Mouse (Mus musculus): ENCODE measurements around the gene Hcar2. TPM values are rescaled to one million over a fixed set of nuclear protein-coding genes. Genes with fewer than 3 reads are reported as not detected.

The Hcar2 gene
- polyA plus RNA-seq, 1 experiment from 2014 or later, result 0.57 TPM

- H3K4me3 ChIP-seq (ENCODE audit: inconsistent target), result no peak overlapping the region
- H3K79me2 ChIP-seq (ENCODE audit: inconsistent target), result no peaks in the 10 kb centered on the region
- 39% methylated on average over 3 of the region's 3 CpGs for whole genome bisulfite sequencing (ENCODE audit: missing documents)
- no peak overlapping the region for H3K27ac ChIP-seq
- H3K36me3 ChIP-seq (ENCODE audit: inconsistent target), result no peaks in the 10 kb centered on the region
Measured at GRCm38 (mm10) chr5:123842935-123843282, 22.4 kb downstream of the Hcar2 start.

- WGBS (ENCODE audit: missing documents), result 84% methylated on average over 11 of the region's 11 CpGs
- Histone ChIP-seq H3K36me3 (ENCODE audit: inconsistent target) (no peaks in the 10 kb centered on the region), H3K79me2 (ENCODE audit: inconsistent target) (no peaks in the 10 kb centered on the region), H3K27ac (no peak overlapping the region), H3K4me3 (ENCODE audit: inconsistent target) (no peak overlapping the region)
Measured at GRCm38 (mm10) chr5:123842221-123842934, 22.9 kb downstream of the Hcar2 start.

DNA sequence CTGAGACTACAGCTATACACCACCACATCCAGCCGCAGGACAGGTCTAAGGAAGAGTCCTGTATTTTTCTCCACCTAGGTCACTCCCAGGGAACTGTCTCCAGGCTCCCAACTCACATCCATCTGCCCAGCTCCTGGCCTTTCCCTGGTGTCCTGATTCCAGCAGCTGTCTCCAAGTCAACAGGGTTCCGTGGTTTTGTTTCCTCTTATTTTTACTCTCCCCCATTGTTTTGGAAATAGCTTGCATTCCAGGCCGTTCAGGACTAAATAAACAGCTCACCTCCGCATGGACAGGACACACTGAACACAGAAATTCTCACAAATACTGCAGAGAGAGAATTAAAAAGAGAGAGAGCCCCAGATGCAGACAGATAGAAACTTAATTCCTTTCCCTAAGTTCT is 27.9 kb downstream of the Hcar2 start:
- Histone ChIP-seq H3K36me3 (ENCODE audit: inconsistent target) (no peaks in the 10 kb centered on the region), H3K27ac (no peak overlapping the region), H3K4me3 (ENCODE audit: inconsistent target) (no peak overlapping the region), H3K79me2 (ENCODE audit: inconsistent target) (no peaks in the 10 kb centered on the region)
- 78% methylated on average over 4 of the region's 4 CpGs for WGBS (ENCODE audit: missing documents)

DNA sequence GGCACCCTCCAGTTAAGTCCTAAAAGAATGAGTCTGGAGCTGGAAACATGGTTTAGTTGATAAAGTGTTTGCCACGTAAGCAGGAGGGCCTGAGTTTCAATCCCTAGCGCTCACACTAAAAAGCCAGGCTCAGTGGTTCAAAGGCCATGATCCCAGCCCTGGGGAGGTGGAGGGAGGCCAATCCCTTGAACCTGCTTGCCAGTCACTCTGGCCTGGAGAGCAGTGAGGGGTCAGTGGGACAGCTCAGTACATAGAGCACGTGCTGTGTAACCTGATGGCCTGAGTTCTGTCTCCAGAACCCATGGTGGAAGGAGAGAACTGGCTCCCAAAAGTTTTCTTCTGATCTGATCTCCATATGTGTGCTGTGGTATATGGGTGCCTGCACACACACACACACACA is 30.5 kb downstream of the Hcar2 start:
- Histone ChIP-seq H3K27ac (no peak overlapping the region), H3K4me3 (ENCODE audit: inconsistent target) (no peak overlapping the region), H3K79me2 (ENCODE audit: inconsistent target) (no peaks in the 10 kb centered on the region), H3K36me3 (ENCODE audit: inconsistent target) (no peaks in the 10 kb centered on the region)
- WGBS (ENCODE audit: missing documents), result 94% methylated on average over 3 of the region's 3 CpGs

- 2% methylated on average over 6 of the region's 7 CpGs for WGBS (ENCODE audit: missing documents)
- Histone ChIP-seq H3K36me3 (ENCODE audit: inconsistent target) (no peaks in the 10 kb centered on the region), H3K4me3 (ENCODE audit: inconsistent target) (no peak overlapping the region)
Measured at GRCm38 (mm10) chr5:123832309-123832708, 33.0 kb downstream of the Hcar2 start.

GRCm38 (mm10) chr5:123827659-123828091 is 37.6 kb downstream of the Hcar2 start:
- 81% methylated on average over 6 of the region's 6 CpGs for WGBS (ENCODE audit: missing documents)
- H3K4me3 ChIP-seq (ENCODE audit: inconsistent target), result no peak overlapping the region
- H3K79me2 ChIP-seq (ENCODE audit: inconsistent target), result no peaks in the 10 kb centered on the region
- no peak overlapping the region for H3K27ac ChIP-seq
- no peaks in the 10 kb centered on the region for H3K36me3 ChIP-seq (ENCODE audit: inconsistent target)

More at GRCm38 (mm10) chr5:123832309-123832708, 33.0 kb downstream of the Hcar2 start:
- H3K27ac ChIP-seq, result peak overlapping the region; percentile 57
- H3K79me2 ChIP-seq (ENCODE audit: inconsistent target), result no peaks in the 10 kb centered on the region

DNA sequence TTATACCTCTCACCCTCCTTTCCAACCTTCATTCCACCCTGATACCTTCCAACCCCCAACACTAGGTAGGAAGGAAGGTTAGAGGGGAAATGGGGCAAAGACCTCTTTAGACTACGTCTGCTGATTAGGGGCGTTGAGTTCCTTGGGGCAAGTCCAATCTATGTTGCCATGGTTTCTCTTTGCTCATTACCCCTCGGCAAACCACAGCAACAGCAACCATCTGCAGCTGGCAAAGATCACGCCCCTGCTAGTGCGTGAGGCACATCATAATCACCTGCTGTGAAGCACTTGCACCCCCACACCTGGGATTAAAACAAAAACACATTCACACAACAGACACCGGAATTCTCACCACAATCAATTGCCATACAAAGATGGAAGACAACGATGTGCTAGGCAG is 42.6 kb downstream of the Hcar2 start:
- no peak overlapping the region for H3K4me3 ChIP-seq (ENCODE audit: inconsistent target)
- 92% methylated on average over 7 of the region's 7 CpGs for WGBS (ENCODE audit: missing documents)
- no peaks in the 10 kb centered on the region for H3K79me2 ChIP-seq (ENCODE audit: inconsistent target)
- no peak overlapping the region for H3K27ac ChIP-seq
- no peaks in the 10 kb centered on the region for H3K36me3 ChIP-seq (ENCODE audit: inconsistent target)

GRCm38 (mm10) chr5:123821264-123821571 is 44.1 kb downstream of the Hcar2 start:
- 90% methylated on average over 3 of the region's 3 CpGs for WGBS (ENCODE audit: missing documents)
- Histone ChIP-seq H3K36me3 (ENCODE audit: inconsistent target) (no peaks in the 10 kb centered on the region), H3K4me3 (ENCODE audit: inconsistent target) (no peak overlapping the region), H3K27ac (no peak overlapping the region), H3K79me2 (ENCODE audit: inconsistent target) (no peaks in the 10 kb centered on the region)

DNA sequence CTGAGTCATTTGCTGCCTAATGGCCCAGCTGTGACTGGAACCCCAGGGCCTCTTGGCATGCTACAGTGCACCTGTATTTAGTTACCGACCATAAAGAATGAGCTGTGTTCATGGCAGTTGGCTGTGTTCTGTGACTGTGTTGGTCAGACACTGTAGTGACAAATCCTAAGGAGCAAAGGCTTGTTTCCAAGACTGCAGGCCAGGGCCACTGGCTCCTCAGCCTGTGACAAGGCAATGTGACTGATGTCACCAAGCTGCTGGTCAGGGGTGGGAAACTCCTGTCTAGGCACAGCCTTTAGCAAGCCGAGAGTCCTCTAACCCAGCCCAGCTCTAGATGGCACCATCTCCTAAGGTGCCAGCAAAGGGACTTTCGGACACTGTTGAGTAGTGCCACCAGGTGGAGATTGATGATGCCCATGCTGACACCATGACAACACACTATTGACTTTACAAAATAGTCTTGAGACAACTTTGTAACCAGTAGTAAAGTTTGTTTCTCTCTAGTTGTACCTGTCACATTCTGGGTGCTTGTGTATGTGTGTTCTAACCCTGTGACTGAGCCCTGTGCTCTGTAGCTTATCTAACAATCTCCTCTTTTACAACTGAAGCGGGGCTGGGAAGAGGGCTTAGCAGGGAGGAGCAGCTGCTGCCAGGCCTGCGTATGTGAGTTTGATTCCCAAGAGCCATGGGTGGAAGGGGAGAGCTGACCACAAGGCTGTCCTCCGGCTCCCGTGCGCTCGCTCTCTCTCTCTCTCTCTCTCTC is 44.6 kb downstream of the Hcar2 start:
- 93% methylated on average over 6 of the region's 9 CpGs for WGBS (ENCODE audit: missing documents)

DNA sequence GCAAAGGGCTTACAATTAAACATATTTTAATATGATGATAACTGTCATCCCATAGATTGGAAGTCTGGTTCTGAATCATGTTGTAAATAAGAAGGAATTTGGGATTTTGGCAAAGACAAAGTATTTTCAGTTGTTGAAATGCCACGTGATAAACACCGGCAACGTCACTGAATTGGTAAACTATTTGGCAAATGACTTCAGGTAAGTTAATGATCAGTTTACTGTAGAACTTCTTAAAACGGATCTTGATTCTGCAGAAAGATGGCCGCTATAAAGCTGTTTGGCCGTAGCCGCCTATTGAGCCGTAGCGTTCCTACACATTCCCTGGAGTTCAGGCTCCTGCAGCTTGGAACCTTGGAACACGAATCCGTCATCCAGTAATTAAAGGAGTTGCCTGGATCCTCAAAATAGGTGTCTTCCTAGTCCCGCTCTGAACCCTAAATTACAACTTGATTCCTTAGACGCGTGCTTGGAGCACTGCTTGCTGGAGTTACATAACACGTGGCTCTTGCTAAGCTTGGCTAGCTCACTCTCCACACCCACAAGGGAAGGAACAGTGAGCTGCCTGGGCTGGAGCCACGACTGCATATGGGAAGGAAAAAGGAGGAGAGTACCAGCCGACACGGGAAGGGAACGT is 46.2 kb downstream of the Hcar2 start:
- Histone ChIP-seq H3K36me3 (ENCODE audit: inconsistent target) (no peaks in the 10 kb centered on the region), H3K79me2 (ENCODE audit: inconsistent target) (no peaks in the 10 kb centered on the region), H3K27ac (no peak overlapping the region), H3K4me3 (ENCODE audit: inconsistent target) (no peak overlapping the region)
- WGBS (ENCODE audit: missing documents), result 95% methylated on average over 19 of the region's 19 CpGs

More for the DNA sequence above, 44.6 kb downstream of the Hcar2 start:
- H3K36me3 ChIP-seq (ENCODE audit: inconsistent target), result no peaks in the 10 kb centered on the region
- H3K79me2 ChIP-seq (ENCODE audit: inconsistent target), result no peaks in the 10 kb centered on the region
- H3K4me3 ChIP-seq (ENCODE audit: inconsistent target), result no peak overlapping the region
- H3K27ac ChIP-seq, result no peak overlapping the region

- Histone ChIP-seq H3K27ac (no peak overlapping the region), H3K4me3 (ENCODE audit: inconsistent target) (no peak overlapping the region), H3K36me3 (ENCODE audit: inconsistent target) (no peaks in the 10 kb centered on the region), H3K79me2 (ENCODE audit: inconsistent target) (no peaks in the 10 kb centered on the region)
- WGBS (ENCODE audit: missing documents), result 91% methylated on average over 7 of the region's 7 CpGs
Measured at GRCm38 (mm10) chr5:123816891-123817290, 48.4 kb downstream of the Hcar2 start.

Other genes starting within 250 kb of the Hcar2 start
- gene Clip1, start 180.9 kb downstream of the Hcar2 start, polyA plus RNA-seq (2018), result 40.2 to 65.1 TPM (median 40.4 TPM) in 3 replicates
- 25.4 to 34.6 TPM (median 29.5 TPM) in 3 replicates for gene Zcchc8, start 144.4 kb downstream of the Hcar2 start, polyA plus RNA-seq (2018)
- gene Rsrc2, start 116.1 kb downstream of the Hcar2 start, polyA plus RNA-seq (2018), result 62.5 to 150 TPM (median 74.9 TPM) in 3 replicates
- 0.50 to 8.5 TPM (median 1.5 TPM) in 3 replicates for gene Kntc1, start 115.8 kb downstream of the Hcar2 start, polyA plus RNA-seq (2018)
- gene Hcar1, start 14.5 kb upstream of the Hcar2 start, polyA plus RNA-seq (2018), result not detected in 3 replicates
- gene Denr, start 41.7 kb upstream of the Hcar2 start, polyA plus RNA-seq (2018), result 32.8 to 151 TPM (median 58.4 TPM) in 3 replicates
- not detected in 3 replicates for gene Gm43518, start 61.9 kb upstream of the Hcar2 start, polyA plus RNA-seq (2018)
- 0.93 to 1.7 TPM (median 1.1 TPM) in 3 replicates for gene Ccdc62, start 65.2 kb upstream of the Hcar2 start, polyA plus RNA-seq (2018)
- 0.04 to 0.47 TPM (median 0.21 TPM) in 3 replicates for gene Hip1r, start 108.1 kb upstream of the Hcar2 start, polyA plus RNA-seq (2018)
- 13.1 to 27.6 TPM (median 22.7 TPM) in 3 replicates for gene Vps37b, start 166.8 kb upstream of the Hcar2 start, polyA plus RNA-seq (2018)
- 1.6 to 2.1 TPM (median 1.6 TPM) in 3 replicates for gene Abcb9, start 230.3 kb upstream of the Hcar2 start, polyA plus RNA-seq (2018)
- gene Ogfod2, start 246.8 kb upstream of the Hcar2 start, polyA plus RNA-seq (2018), result 4.3 to 17.5 TPM (median 13.1 TPM) in 3 replicates

Measured in macrophage (primary cell).